Mouse (Mus musculus): Measurements from ENCODE around the gene Atf7. TPM values are rescaled to one million over a fixed set of nuclear protein-coding genes. Genes with fewer than 3 reads are reported as not detected.
"Not testable (repeated sequence)": the region's sequence is repeated elsewhere in the genome, so short reads cannot be mapped to it uniquely, and the experiment has no call there.

Atf7 gene
- 45.0 and 47.4 TPM in 2 replicates for polyA plus RNA-seq (2012; rRNA removed)

- DNase-seq (ENCODE audit: low read depth, low spot score) = peak; percentile 98
- WGBS = under 1% methylated on average over 50 of the region's 51 CpGs
These were observed at the start of gene Atf7, which contains the start of gene Gm28047 for GRCm38 (mm10) chr15:102624970-102625686. TSS of gene Atf7 (minus strand) at chr15:102625464. TSS of gene Gm28047 (minus strand) at chr15:102625067.

GRCm38 (mm10) chr15:102673548-102673947 is 48.3 kb upstream of the Atf7 start:
- no peak for DNase-seq (ENCODE audit: low read depth, low spot score)
- 25% methylated on average over 10 of the region's 10 CpGs for WGBS

- WGBS = 11% methylated on average over 37 of the region's 37 CpGs
- no peak for DNase-seq (ENCODE audit: low read depth, low spot score)
These were observed 47.2 kb upstream of the Atf7 start, which contains the start of gene Atp5g2 for GRCm38 (mm10) chr15:102672215-102673071. TSS of gene Atp5g2 (minus strand) at chr15:102672352.

- no peak for DNase-seq (ENCODE audit: low read depth, low spot score)
- 2% methylated on average over 34 of the region's 34 CpGs for WGBS
These were observed 46.5 kb upstream of the Atf7 start for GRCm38 (mm10) chr15:102671721-102672214.

GRCm38 (mm10) chr15:102670767-102671575 is 45.7 kb upstream of the Atf7 start:
- DNase-seq (ENCODE audit: low read depth, low spot score) = peak; percentile 86
- under 1% methylated on average over 53 of the region's 53 CpGs for WGBS

- no peak for DNase-seq (ENCODE audit: low read depth, low spot score)
- 2% methylated on average over 6 of the region's 6 CpGs for WGBS
These were observed 45.0 kb upstream of the Atf7 start for GRCm38 (mm10) chr15:102670281-102670680.

GRCm38 (mm10) chr15:102669571-102669970 is 44.3 kb upstream of the Atf7 start:
- no peak for DNase-seq (ENCODE audit: low read depth, low spot score)
- WGBS = 51% methylated on average over 8 of the region's 8 CpGs

- no peak for DNase-seq (ENCODE audit: low read depth, low spot score)
- 23% methylated on average over 4 of the region's 4 CpGs for WGBS
These were observed 40.2 kb upstream of the Atf7 start for GRCm38 (mm10) chr15:102665494-102665893.

- no peak for DNase-seq (ENCODE audit: low read depth, low spot score)
- 75% methylated on average over 8 of the region's 8 CpGs for WGBS
These were observed 38.6 kb upstream of the Atf7 start for GRCm38 (mm10) chr15:102663825-102664224.

GRCm38 (mm10) chr15:102662601-102663000 is 37.3 kb upstream of the Atf7 start:
- WGBS = 66% methylated on average over 2 of the region's 2 CpGs
- not testable (repeated sequence) for DNase-seq (ENCODE audit: low read depth, low spot score)

GRCm38 (mm10) chr15:102657926-102658381 is 32.7 kb upstream of the Atf7 start:
- WGBS = 9% methylated on average over 3 of the region's 3 CpGs
- DNase-seq (ENCODE audit: low read depth, low spot score) = no peak

- 12% methylated on average over 4 of the region's 4 CpGs for WGBS
- no peak for DNase-seq (ENCODE audit: low read depth, low spot score)
These were observed 31.4 kb upstream of the Atf7 start for GRCm38 (mm10) chr15:102656658-102657057.

- DNase-seq (ENCODE audit: low read depth, low spot score) = not testable (repeated sequence)
- WGBS = 79% methylated on average over 9 of the region's 9 CpGs
These were observed 26.8 kb upstream of the Atf7 start for GRCm38 (mm10) chr15:102651928-102652660.

GRCm38 (mm10) chr15:102651107-102651506 is 25.8 kb upstream of the Atf7 start:
- DNase-seq (ENCODE audit: low read depth, low spot score) = no peak
- 83% methylated on average over 3 of the region's 3 CpGs for WGBS

GRCm38 (mm10) chr15:102635817-102636216 is 10.6 kb upstream of the Atf7 start:
- whole genome bisulfite sequencing = 84% methylated on average over 3 of the region's 3 CpGs
- no peak for DNase-seq (ENCODE audit: low read depth, low spot score)

- WGBS = 95% methylated on average over 8 of the region's 8 CpGs
- no peak for DNase-seq (ENCODE audit: low read depth, low spot score)
These were observed 9.4 kb upstream of the Atf7 start for GRCm38 (mm10) chr15:102634684-102635083.

GRCm38 (mm10) chr15:102625687-102626055 is 407 bp upstream of the Atf7 start:
- DNase-seq (ENCODE audit: low read depth, low spot score) = no peak
- WGBS = 1% methylated on average over 18 of the region's 18 CpGs

- WGBS = under 1% methylated on average over 17 of the region's 17 CpGs
- DNase-seq (ENCODE audit: low read depth, low spot score) = no peak
These were observed 834 bp downstream of the Atf7 start for GRCm38 (mm10) chr15:102624291-102624969.
